Mouse (Mus musculus) forebrain, embryonic 14.5 days (tissue): ENCODE measurements at regions not wholly inside any gene's neighbourhood (a gene's known extent, or its start where the extent isn't known, plus 50 kb on each side); places are given as distances from the start of the nearest gene placed in this dataset.

Source experiments
- ATAC-seq: fragments of 200-750 bp; cut with Nextera tagmentation; 2 replicates; pipeline ENCODE4 v1.8.0; 2017; ENCODE audit warnings: mild to moderate bottlenecking, moderate library complexity
- DNase-seq: peaks from one replicate; pipeline ENCODE4 v3.0.0-alpha.2; 2015; ENCODE audit warnings: low spot score
- H3K27ac ChIP-seq: fragments of 300-500 bp; sonication (generic); 2 replicates; pipeline ENCODE4 v1.5.1; 2014; ENCODE audit warnings: low read depth, mild to moderate bottlenecking, control low read depth, low read length, moderate library complexity
- H3K27me3 ChIP-seq: fragments of 300-500 bp; sonication (generic); replicated peaks from 2 replicates; pipeline ENCODE4 v1.6.1; 2014; ENCODE audit warnings: low read length, control low read depth, mixed read lengths; ENCODE audit not compliant: control insufficient read depth, insufficient read depth
- H3K36me3 ChIP-seq: fragments of 300-500 bp; sonication (generic); 2 replicates; pipeline ENCODE4 v1.6.1; 2014; ENCODE audit warnings: low read length, control low read depth; ENCODE audit not compliant: control insufficient read depth, insufficient read depth
- H3K4me1 ChIP-seq: fragments of 300-500 bp; sonication (generic); 2 replicates; pipeline ENCODE4 v1.6.1; 2014; ENCODE audit warnings: antibody characterized with exemption, low read length, control low read depth; ENCODE audit not compliant: control insufficient read depth, insufficient read depth
- H3K4me2 ChIP-seq: fragments of 300-500 bp; sonication (generic); 2 replicates; pipeline ENCODE4 v1.6.1; 2014; ENCODE audit warnings: mild to moderate bottlenecking, control low read depth, low read length
- H3K4me3 ChIP-seq: fragments of 300-500 bp; sonication (generic); 2 replicates; pipeline ENCODE4 v1.5.1; 2014; ENCODE audit warnings: low read depth, low read length, control low read depth
- H3K9ac ChIP-seq: fragments of 300-500 bp; sonication (generic); 2 replicates; pipeline ENCODE4 v1.6.1; 2014; ENCODE audit warnings: mild to moderate bottlenecking, low read length, control low read depth, moderate library complexity
- H3K9me3 ChIP-seq: fragments of 300-500 bp; sonication (generic); replicated peaks from 2 replicates; pipeline ENCODE4 v1.6.1; 2016; ENCODE audit warnings: low read length, control low read depth, mixed read lengths; ENCODE audit not compliant: control insufficient read depth
- WGBS: fragments of 180-500 bp; shearing (Covaris S2); extraction: QIAGEN DNeasy Blood & Tissue Kit; methylation state at CpG from one replicate; pipeline ENCODE4 v1.1.7; 2014; 5-methylcytosine and 5-hydroxymethylcytosine counted together

DNA sequence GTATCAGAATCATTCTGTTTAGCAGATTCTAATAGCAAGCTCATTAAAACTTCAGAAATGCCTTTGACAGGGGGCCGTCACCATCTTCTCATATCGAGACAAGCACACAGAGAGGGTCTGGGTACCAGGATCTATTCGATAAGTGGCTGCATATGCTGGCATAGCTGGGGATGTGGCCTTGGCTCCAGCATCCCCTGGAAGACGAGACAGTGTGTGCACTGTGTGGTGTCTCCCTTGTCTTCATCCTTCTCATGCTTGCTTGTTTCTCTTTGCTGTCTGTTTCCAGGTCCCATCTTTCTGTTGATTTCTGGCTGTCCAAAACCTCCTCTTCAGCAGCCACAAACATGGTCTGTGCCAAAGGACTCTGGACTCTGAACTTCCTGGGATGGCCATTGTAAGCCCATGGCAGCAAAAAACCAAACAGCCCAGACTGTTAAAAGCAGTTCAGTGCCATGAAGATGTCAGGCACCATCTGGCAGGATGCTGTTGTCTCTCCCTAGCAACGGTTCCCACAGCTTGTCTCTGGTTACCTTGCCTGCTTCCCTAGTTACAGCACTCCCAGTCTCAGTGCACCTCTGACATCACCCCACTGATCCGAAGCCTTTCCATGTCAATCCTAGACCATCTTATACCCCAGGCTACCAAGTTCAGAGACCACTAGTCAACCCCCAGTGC lies 56.5 kb downstream of the Kctd12 start:
- H3K27ac ChIP-seq = 0 out of 2 replicates have a peak overlapping the region, but pooled peaks have one; percentile 44
- H3K9me3 ChIP-seq = no peaks in the 10 kb centered on the region
- H3K27me3 ChIP-seq = no peaks in the 10 kb centered on the region
- no peaks in the 10 kb centered on the region for H3K4me1 ChIP-seq
- no peak overlapping the region for H3K9ac ChIP-seq
- H3K4me3 ChIP-seq = no peak overlapping the region
- no peaks in the 10 kb centered on the region for H3K36me3 ChIP-seq
- 65% methylated on average over 6 of the region's 6 CpGs for WGBS
- no peak overlapping the region for H3K4me2 ChIP-seq
- ATAC-seq (peak; percentile 91), DNase-seq (peak; percentile 69)

DNA sequence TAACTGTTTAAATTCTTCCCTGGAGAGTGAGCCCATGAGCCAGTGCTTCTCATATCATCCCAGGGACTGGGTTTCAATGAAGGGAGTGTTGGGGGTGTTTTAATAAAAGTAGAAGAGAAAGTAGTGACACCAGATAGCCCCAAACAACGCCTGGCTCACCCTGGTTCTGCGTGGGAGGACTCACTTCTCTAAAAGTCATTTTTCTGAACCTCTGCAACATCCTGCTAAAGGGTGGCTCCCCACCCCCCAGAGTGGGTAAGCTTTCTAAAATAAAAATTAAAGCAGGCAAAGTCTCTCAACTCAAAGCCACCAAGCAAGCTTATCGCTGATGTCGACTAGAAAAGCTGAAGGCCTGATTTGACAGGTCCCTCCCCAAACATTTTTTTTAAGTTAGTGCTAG lies 57.8 kb downstream of the Kctd12 start:
- no peak overlapping the region for H3K4me3 ChIP-seq
- H3K27ac ChIP-seq = no peak overlapping the region
- H3K36me3 ChIP-seq = no peaks in the 10 kb centered on the region
- no peaks in the 10 kb centered on the region for H3K27me3 ChIP-seq
- DNase-seq (no peak), ATAC-seq (no peak)
- H3K9ac ChIP-seq = no peak overlapping the region
- H3K4me1 ChIP-seq = no peaks in the 10 kb centered on the region
- H3K4me2 ChIP-seq = no peak overlapping the region
- H3K9me3 ChIP-seq = no peaks in the 10 kb centered on the region
- 95% methylated on average over 4 of the region's 4 CpGs for WGBS

DNA sequence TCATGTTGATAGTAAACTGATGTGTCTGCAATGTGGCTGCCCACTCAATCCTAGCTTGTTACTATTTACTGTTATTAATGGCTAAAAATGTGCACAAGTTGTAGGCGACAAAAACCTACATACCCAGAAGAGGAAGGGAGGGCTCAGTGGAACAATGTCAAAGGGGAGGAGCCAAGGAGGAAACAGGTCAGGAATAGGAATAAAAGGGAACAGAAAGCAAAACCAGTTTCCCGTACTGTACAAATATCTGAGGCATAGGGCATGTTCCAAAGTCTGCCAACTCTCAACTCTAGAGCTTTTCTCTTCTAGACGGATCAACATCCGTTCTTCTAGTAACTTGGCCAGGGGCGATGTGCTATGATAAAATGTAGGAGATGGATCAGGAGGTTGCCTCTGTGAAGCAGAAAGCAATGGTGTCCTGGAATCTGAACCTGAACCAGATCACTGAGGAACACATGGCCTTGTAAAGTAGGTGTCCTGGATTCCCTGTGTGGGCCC lies 59.9 kb downstream of the Kctd12 start:
- H3K4me3 ChIP-seq = no peak overlapping the region
- no peak overlapping the region for H3K4me2 ChIP-seq
- H3K9ac ChIP-seq = no peak overlapping the region
- WGBS = 87% methylated on average over 5 of the region's 5 CpGs
- no peaks in the 10 kb centered on the region for H3K36me3 ChIP-seq
- ATAC-seq (no peak), DNase-seq (no peak)
- H3K27me3 ChIP-seq = no peaks in the 10 kb centered on the region
- no peaks in the 10 kb centered on the region for H3K4me1 ChIP-seq
- no peak overlapping the region for H3K27ac ChIP-seq
- no peaks in the 10 kb centered on the region for H3K9me3 ChIP-seq

- H3K27me3 ChIP-seq = no peaks in the 10 kb centered on the region
- DNase-seq (no peak), ATAC-seq (no peak)
- H3K27ac ChIP-seq = no peak overlapping the region
- H3K4me1 ChIP-seq = no peaks in the 10 kb centered on the region
- no peak overlapping the region for H3K4me2 ChIP-seq
- no peak overlapping the region for H3K9ac ChIP-seq
- no peaks in the 10 kb centered on the region for H3K9me3 ChIP-seq
- no peak overlapping the region for H3K4me3 ChIP-seq
- no peaks in the 10 kb centered on the region for H3K36me3 ChIP-seq
- WGBS = 82% methylated on average over 6 of the region's 6 CpGs
Measured at GRCm38 (mm10) chr14:102920415-102920814, 62.0 kb downstream of the Kctd12 start.

DNA sequence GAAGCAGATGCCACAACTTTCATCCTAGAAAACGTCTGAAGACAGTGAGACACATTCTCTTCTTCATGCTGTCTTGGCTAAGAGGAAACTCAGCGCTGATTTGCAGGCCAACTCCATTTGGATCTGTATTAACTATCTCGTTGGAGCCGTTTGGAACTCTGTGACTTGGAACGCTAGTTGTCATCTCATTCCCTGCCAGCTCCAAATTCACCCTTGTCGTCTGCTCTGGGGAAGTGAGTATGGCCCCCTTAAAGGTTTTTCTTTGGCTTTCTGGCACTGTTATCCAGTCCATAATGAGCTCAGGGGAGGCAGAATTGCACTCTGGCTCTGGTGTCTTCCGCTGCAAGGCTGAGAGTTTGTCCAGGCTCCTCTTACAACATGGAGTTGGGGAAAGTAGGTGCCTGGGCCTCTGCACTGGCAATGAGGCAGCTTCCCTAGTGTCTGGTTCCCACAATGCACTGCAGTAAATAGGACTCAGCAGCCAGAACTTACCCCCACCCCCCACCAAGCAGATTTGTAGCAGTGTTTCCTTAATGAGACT lies 63.1 kb downstream of the Kctd12 start:
- 75% methylated on average over 7 of the region's 7 CpGs for WGBS
- H3K4me3 ChIP-seq = no peak overlapping the region
- no peaks in the 10 kb centered on the region for H3K27me3 ChIP-seq
- 0 out of 2 replicates have a peak overlapping the region, but pooled peaks have one; percentile 21 for H3K27ac ChIP-seq
- ATAC-seq (peak; percentile 47; the same call in 1 of the 2 replicates), DNase-seq (peak; percentile 54)
- no peaks in the 10 kb centered on the region for H3K4me1 ChIP-seq
- H3K9ac ChIP-seq = no peak overlapping the region
- H3K9me3 ChIP-seq = no peaks in the 10 kb centered on the region
- H3K4me2 ChIP-seq = no peak overlapping the region
- H3K36me3 ChIP-seq = no peaks in the 10 kb centered on the region

GRCm38 (mm10) chr14:102917929-102918328 lies 64.5 kb downstream of the Kctd12 start:
- H3K4me2 ChIP-seq = no peak overlapping the region
- H3K27me3 ChIP-seq = no peaks in the 10 kb centered on the region
- no peak overlapping the region for H3K9ac ChIP-seq
- H3K9me3 ChIP-seq = no peaks in the 10 kb centered on the region
- no peak overlapping the region for H3K4me3 ChIP-seq
- no peak overlapping the region for H3K27ac ChIP-seq
- no peaks in the 10 kb centered on the region for H3K36me3 ChIP-seq
- DNase-seq (no peak), ATAC-seq (no peak)
- WGBS = 91% methylated on average over 1 of the region's 1 CpGs
- no peaks in the 10 kb centered on the region for H3K4me1 ChIP-seq

GRCm38 (mm10) chr14:102915918-102916317 lies 66.5 kb downstream of the Kctd12 start:
- Histone ChIP-seq H3K27me3 (no peaks in the 10 kb centered on the region), H3K27ac (no peak overlapping the region), H3K4me2 (no peak overlapping the region), H3K4me3 (no peak overlapping the region), H3K9me3 (no peaks in the 10 kb centered on the region), H3K36me3 (no peaks in the 10 kb centered on the region), H3K4me1 (no peaks in the 10 kb centered on the region), H3K9ac (no peak overlapping the region)
- 82% methylated on average over 4 of the region's 4 CpGs for WGBS
- ATAC-seq (no peak), DNase-seq (peak; percentile 22)

- Histone ChIP-seq H3K27me3 (no peaks in the 10 kb centered on the region), H3K4me3 (no peak overlapping the region), H3K4me2 (no peak overlapping the region), H3K9ac (no peak overlapping the region), H3K9me3 (no peaks in the 10 kb centered on the region), H3K36me3 (no peaks in the 10 kb centered on the region), H3K4me1 (no peaks in the 10 kb centered on the region), H3K27ac (no peak overlapping the region)
- WGBS = 74% methylated on average over 3 of the region's 3 CpGs
- ATAC-seq = no peak
- no peak for DNase-seq
Measured at GRCm38 (mm10) chr14:102911582-102911981, 70.9 kb downstream of the Kctd12 start.

GRCm38 (mm10) chr14:102908990-102909389 lies 73.4 kb downstream of the Kctd12 start:
- Histone ChIP-seq H3K27me3 (no peaks in the 10 kb centered on the region), H3K36me3 (no peaks in the 10 kb centered on the region), H3K27ac (no peak overlapping the region), H3K9ac (no peak overlapping the region), H3K4me2 (no peak overlapping the region), H3K4me3 (no peak overlapping the region), H3K4me1 (no peaks in the 10 kb centered on the region), H3K9me3 (no peaks in the 10 kb centered on the region)
- ATAC-seq (no peak), DNase-seq (no peak)
- 79% methylated on average over 3 of the region's 3 CpGs for WGBS
